Mouse (Mus musculus) embryo, embryonic 10 days (tissue): ENCODE measurements at regions not wholly inside any gene's neighbourhood (a gene's known extent, or its start where the extent isn't known, plus 50 kb on each side); places are given as distances from the start of the nearest gene placed in this dataset.

Experiments
- DNase-seq: peaks from one replicate; pipeline ENCODE4 v3.0.0-alpha.2; 2015; ENCODE audit warnings: low spot score

DNA sequence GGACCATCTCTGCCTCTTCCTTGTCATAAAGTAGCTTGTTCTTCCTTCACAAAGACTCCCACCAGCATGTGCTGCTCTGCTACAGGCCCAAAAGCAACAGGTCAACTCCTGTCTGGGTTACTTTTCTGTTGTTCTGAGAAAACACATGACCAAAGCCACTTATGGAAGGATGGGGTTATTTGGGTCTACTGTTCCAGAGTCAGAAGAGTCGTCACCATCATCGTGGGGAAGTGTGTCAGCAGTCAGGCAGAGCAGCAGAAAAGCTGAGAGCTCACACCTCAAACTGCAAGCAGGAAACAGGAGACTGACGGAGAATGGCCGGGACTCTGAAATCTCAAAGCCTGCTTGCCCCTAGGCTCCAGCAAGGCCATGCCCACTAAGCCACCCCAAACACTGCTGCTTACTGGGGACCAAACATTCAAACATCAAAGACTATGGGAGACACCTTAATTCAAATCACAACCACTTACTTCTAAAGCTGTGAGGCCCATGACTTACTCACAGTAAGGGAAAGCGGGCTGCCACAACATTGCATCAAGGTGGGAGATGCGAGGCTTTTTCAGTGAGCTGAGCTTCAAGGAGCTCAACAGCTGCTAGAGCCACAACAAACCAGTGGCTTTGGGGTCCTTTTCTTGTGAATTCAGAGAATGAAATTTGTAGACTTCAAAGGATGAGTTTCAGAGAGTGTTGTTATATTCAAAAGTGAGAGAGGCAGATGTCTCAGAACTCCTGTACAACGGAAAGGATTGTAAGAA, 96.6 kb upstream of the Hs6st1 start:
- DNase-seq = no peak

- DNase-seq = no peak
Measured at GRCm38 (mm10) chr1:35972190-35972584, 96.0 kb upstream of the Hs6st1 start.

GRCm38 (mm10) chr1:35973386-35973785, 94.8 kb upstream of the Hs6st1 start:
- no peak for DNase-seq

GRCm38 (mm10) chr1:35975611-35976208, 92.5 kb upstream of the Hs6st1 start:
- DNase-seq = no peak

DNA sequence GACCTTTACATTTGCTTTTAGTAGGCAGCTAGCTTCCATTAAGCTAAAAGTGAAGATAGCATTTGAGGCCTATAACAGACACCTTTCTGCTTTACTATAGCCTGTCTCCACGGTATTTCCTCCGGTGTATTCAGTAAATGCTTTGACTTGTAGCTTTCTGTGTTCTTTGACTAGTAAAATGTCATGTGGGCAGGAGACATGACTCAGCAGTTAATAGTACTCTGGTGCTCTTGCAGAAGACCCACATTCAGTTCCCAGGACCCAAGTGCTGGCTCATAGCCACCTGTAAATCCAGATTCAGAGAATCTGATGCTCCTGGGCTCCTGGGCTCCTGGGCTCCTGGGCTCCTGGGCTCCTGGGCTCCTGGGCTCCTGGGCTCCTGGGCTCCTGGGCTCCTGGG, 91.7 kb upstream of the Hs6st1 start:
- DNase-seq = no peak

- no peak for DNase-seq
Measured at GRCm38 (mm10) chr1:35978116-35978515, 90.1 kb upstream of the Hs6st1 start.

DNA sequence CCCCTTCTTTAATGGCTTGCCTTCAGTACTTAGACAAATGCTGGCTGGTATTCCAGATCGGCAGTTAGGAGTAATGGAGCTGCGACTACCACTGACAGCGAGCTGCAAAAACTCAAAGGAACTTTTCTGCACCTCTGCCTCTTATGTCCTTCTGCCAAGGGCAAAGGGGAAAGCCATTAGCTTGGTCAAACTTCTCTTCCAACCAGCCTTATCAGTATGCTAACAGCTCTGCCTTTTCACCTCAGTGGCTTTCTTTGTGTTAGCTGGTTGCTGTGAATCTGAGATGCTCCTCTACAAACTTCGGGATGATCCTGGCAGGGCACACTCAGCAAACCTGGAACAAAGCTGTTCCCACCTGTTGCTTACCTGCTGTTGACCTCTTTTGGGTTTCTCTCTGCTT, 89.4 kb upstream of the Hs6st1 start:
- no peak for DNase-seq

GRCm38 (mm10) chr1:35981226-35981625, 87.0 kb upstream of the Hs6st1 start:
- DNase-seq = no peak

- no peak for DNase-seq
Measured at GRCm38 (mm10) chr1:35983361-35983760, 84.8 kb upstream of the Hs6st1 start.

- DNase-seq = no peak
Measured at GRCm38 (mm10) chr1:35985318-35985717, 82.9 kb upstream of the Hs6st1 start.

- no peak for DNase-seq
Measured at GRCm38 (mm10) chr1:35986666-35987065, 81.5 kb upstream of the Hs6st1 start.

DNA sequence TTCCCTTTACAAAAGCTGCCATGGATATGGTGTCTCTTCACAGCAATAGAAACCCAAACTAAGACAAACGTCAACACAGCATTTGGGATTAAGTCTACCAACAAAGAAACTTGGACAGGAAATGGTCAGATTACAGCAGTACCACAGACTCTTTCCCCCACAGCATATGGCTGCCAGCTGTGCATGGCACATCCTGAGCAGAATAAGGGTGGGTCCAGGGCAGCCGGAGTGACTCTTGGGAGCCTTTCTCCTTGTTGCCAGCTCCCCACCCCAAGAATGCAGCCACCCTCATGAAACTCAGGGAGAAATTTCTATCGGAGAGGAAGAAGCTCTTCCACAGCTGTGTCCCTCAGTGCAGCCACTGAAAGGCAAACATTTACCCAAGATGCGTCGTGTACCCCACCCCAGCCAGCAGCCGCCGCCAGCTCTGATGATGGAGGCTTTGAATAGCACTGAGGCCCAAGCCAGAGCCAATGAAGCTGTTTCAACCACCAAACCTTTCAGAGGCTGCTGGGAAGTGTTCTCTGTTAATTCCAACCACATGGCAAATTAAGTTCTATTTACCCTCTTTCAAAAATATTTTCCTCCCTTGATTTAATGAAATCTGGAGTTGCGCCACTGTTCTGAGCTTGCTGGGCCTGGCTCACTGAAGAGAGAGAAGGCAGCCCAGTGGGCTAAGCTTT, 75.8 kb upstream of the Hs6st1 start:
- no peak for DNase-seq

DNA sequence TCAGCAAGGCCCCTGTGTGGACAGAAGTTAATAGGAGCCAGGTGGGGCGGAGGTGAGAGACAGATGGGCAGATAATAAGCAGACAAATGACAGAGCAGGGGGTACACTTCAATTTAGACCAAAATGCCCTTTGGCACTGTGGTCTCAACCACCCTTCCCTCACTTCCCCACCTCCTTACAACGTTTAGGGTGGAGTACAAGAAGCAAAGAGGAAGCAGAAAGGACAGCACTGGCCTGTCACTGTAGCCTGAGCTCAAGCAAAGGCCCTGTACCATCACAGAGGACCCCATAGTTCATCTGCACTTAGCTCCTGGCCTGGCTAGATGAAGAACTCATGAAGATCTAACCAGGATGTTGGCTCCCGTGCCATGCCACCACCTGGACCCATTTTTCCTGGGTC, 75.3 kb upstream of the Hs6st1 start:
- DNase-seq = no peak

GRCm38 (mm10) chr1:35995691-35996090, 72.5 kb upstream of the Hs6st1 start:
- no peak for DNase-seq

- no peak for DNase-seq
Measured at GRCm38 (mm10) chr1:36001319-36001718, 66.9 kb upstream of the Hs6st1 start.

DNA sequence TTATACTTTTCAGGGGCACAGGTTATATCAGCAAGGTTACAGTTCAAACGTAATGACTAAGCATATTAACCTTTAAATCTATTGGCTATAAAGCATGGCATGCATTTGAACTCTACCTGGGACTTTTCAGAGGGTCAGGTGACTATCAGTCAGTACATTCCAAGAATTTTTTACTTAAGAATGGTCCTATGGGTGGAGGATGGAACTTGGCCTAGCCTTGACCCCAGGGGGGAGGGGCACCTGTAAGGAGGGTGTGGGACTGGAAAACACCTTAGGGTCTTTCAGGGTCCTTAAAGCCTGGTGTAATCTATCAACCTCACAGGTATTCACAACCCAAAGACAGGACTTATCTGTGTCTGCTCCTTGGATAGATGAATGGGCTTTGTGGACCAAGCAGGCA, 66.4 kb upstream of the Hs6st1 start:
- DNase-seq = no peak

DNA sequence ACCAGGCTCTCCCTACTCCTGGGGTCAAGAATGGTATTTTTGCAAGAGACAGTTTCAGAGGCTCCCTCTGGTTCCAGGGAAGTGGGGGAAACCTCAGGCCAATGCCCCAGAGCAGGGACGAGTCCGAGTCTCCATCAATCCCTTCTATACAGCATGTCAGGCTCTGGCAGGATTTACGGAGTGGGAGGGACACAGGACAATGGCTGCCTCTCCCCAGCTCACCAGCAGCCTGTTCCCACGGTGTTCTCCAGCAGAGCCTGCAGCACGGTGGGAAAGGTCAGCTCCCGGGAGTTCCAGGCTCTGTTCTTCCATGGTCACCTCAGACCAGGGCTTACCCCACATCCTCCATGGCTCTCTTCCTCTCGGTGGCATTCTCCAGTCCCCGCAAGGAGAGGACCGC, 64.6 kb upstream of the Hs6st1 start:
- peak; percentile 64 for DNase-seq

DNA sequence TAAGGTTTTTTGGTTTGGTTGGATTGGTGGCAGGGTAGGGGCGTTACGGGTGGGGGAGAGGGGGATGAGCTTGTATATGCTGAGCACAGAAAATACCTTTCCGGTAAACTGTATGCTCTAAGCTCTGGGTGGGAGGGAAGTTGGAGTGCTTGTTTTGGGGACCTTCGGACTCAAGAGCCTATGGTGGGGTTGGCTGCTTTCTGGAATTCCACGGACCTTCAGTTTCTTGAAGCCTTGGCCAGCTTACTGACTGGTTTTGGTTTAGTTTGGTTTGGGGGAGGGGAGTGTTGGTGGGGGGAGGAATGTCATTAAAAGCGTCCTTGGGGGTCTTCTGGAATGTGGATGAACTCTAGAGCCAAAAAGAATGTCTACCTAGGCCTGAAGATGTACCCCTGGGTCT, 59.6 kb upstream of the Hs6st1 start:
- DNase-seq = no peak

- DNase-seq = no peak
Measured at GRCm38 (mm10) chr1:36009010-36009619, 59.1 kb upstream of the Hs6st1 start.

DNA sequence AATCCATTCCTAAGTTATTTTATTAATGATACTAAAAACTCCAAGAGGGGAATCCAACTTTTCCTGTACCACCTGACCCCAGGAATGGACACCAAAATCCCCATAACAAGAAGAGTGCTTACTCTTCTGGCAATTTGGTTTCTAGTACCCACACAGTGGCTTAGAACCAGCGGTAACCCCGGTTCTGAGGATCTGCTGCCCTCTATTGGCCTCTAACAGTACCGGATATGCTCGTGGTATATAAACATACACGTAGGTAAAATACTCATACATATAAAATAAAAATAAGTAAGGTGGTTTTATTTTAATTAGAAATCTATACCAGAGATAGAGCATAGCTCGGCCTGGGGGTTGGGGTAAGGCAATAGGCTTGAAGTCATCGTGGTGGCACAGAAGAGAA, 58.0 kb upstream of the Hs6st1 start:
- no peak for DNase-seq

GRCm38 (mm10) chr1:36010834-36011233, 57.4 kb upstream of the Hs6st1 start:
- no peak for DNase-seq

DNA sequence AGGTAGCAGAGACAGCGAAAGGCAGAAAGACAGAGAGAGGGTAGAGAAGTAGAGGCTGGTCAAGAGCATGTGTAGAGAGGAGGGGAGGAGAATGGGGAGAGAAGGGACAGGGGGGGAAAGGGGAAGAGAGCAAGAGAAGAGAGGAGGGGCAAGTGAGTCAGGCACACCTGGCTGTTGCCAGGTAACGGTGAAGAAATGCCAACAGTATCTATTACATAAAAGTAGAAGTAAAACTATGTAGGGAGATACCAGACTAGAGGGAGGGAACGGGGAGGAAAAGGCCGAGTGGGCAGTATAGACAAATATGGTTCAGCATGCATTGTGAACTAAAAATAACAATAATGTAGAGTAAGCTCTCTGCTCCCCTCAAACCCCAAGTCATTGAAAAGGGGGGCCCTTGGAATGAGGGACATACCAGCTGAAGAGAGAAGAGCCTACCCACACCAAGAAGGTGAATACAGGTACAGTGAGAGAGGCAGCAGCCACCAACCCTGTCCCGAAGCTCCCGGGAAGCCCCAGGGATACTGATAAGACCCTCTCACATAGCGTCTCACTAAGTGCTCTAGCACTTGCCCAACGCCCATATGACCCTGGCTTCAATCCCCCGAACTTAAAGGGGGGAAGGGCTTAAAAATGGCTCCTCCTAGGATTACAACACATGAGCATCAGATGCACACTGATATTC, 56.0 kb upstream of the Hs6st1 start:
- no peak for DNase-seq
